Mouse (Mus musculus) limb, embryonic 10.5 days (tissue): ENCODE results near the gene Ccdc69. TPM values are rescaled to one million over a fixed set of nuclear protein-coding genes. Genes with fewer than 3 reads are reported as not detected.
"Not testable (repeated sequence)": the region's sequence is repeated elsewhere in the genome, so short reads cannot be mapped to it uniquely, and the experiment has no call there.

Source experiments
- DNase-seq: peaks from one replicate; pipeline ENCODE4 v3.0.0-alpha.2; 2017; ENCODE audit warnings: low spot score
- H3K27ac ChIP-seq: fragments of 300-500 bp; sonication (generic); 2 replicates; pipeline ENCODE4 v1.5.1; 2016; ENCODE audit warnings: mild to moderate bottlenecking
- H3K27me3 ChIP-seq: fragments of 300-500 bp; sonication (generic); 2 replicates; pipeline ENCODE4 v1.6.1; 2016; ENCODE audit warnings: low read depth, mild to moderate bottlenecking; ENCODE audit not compliant: poor library complexity, severe bottlenecking
- H3K36me3 ChIP-seq: fragments of 300-500 bp; sonication (generic); 2 replicates; pipeline ENCODE4 v1.6.1; 2016; ENCODE audit warnings: mild to moderate bottlenecking, moderate library complexity
- H3K4me1 ChIP-seq: fragments of 300-500 bp; sonication (generic); 2 replicates; pipeline ENCODE4 v1.6.1; 2016
- H3K4me3 ChIP-seq: fragments of 300-500 bp; sonication (generic); 2 replicates; pipeline ENCODE4 v1.5.1; 2016; ENCODE audit warnings: mild to moderate bottlenecking, moderate library complexity
- H3K9me3 ChIP-seq: fragments of 300-500 bp; sonication (generic); replicated peaks from 2 replicates; pipeline ENCODE4 v1.6.1; 2016; ENCODE audit warnings: mild to moderate bottlenecking
- WGBS: fragments of 180-500 bp; shearing (Covaris S2); methylation state at CpG from one replicate; pipeline ENCODE4 v1.1.7; 2016; 5-methylcytosine and 5-hydroxymethylcytosine counted together
- polyA plus RNA-seq: library from polyadenylated mRNA; unstranded; fragments of >200 nt; fragmentation: Nextera tagmentation; extraction: Ambion mirVana; gene quantifications from 2 replicates; pipeline ENCODE4 v1.2.1, GENCODE M21; 2016

Gene Ccdc69
- polyA plus RNA-seq, 1 experiment from 2014 or later: 0.61 TPM

- WGBS: 94% methylated on average over 1 of the region's 1 CpGs
- Histone ChIP-seq H3K27me3 (no peaks in the 10 kb centered on the region), H3K36me3 (no peaks in the 10 kb centered on the region), H3K4me1 (no peaks in the 10 kb centered on the region), H3K27ac (no peak overlapping the region), H3K4me3 (no peak overlapping the region), H3K9me3 (no peaks in the 10 kb centered on the region)
- no peak for DNase-seq
These were observed 28.7 kb upstream of the Ccdc69 start for GRCm38 (mm10) chr11:55106636-55107035.

- WGBS: 89% methylated on average over 4 of the region's 4 CpGs
- Histone ChIP-seq H3K4me3 (no peak overlapping the region), H3K4me1 (no peaks in the 10 kb centered on the region), H3K27me3 (no peaks in the 10 kb centered on the region), H3K27ac (no peak overlapping the region), H3K36me3 (no peaks in the 10 kb centered on the region), H3K9me3 (no peaks in the 10 kb centered on the region)
- no peak for DNase-seq
These were observed 27.5 kb upstream of the Ccdc69 start for GRCm38 (mm10) chr11:55105389-55105788.

- DNase-seq: no peak
- Histone ChIP-seq H3K4me1 (peaks cover 5% of the 10 kb centered on the region), H3K9me3 (no peaks in the 10 kb centered on the region), H3K4me3 (no peak overlapping the region), H3K27me3 (no peaks in the 10 kb centered on the region), H3K27ac (no peak overlapping the region), H3K36me3 (no peaks in the 10 kb centered on the region)
- WGBS: 91% methylated on average over 3 of the region's 3 CpGs
These were observed 25.3 kb upstream of the Ccdc69 start for GRCm38 (mm10) chr11:55103229-55103628.

GRCm38 (mm10) chr11:55102015-55102414 lies 24.1 kb upstream of the Ccdc69 start:
- 84% methylated on average over 3 of the region's 3 CpGs for WGBS
- H3K4me3 ChIP-seq: no peak overlapping the region
- no peaks in the 10 kb centered on the region for H3K9me3 ChIP-seq
- H3K27ac ChIP-seq: no peak overlapping the region
- H3K27me3 ChIP-seq: no peaks in the 10 kb centered on the region
- no peaks in the 10 kb centered on the region for H3K36me3 ChIP-seq
- peaks cover 9% of the 10 kb centered on the region for H3K4me1 ChIP-seq
- DNase-seq: no peak

- peaks cover 9% of the 10 kb centered on the region for H3K4me1 ChIP-seq
- no peaks in the 10 kb centered on the region for H3K27me3 ChIP-seq
- no peak overlapping the region for H3K27ac ChIP-seq
- no peaks in the 10 kb centered on the region for H3K36me3 ChIP-seq
- 67% methylated on average over 4 of the region's 4 CpGs for WGBS
- no peaks in the 10 kb centered on the region for H3K9me3 ChIP-seq
- DNase-seq: no peak
- no peak overlapping the region for H3K4me3 ChIP-seq
These were observed 21.9 kb upstream of the Ccdc69 start for GRCm38 (mm10) chr11:55099868-55100267.

GRCm38 (mm10) chr11:55099019-55099771 lies 21.3 kb upstream of the Ccdc69 start:
- DNase-seq: no peak
- H3K4me1 ChIP-seq: peaks cover 9% of the 10 kb centered on the region
- no peaks in the 10 kb centered on the region for H3K27me3 ChIP-seq
- no peak overlapping the region for H3K4me3 ChIP-seq
- no peaks in the 10 kb centered on the region for H3K9me3 ChIP-seq
- WGBS: 87% methylated on average over 8 of the region's 8 CpGs
- no peaks in the 10 kb centered on the region for H3K36me3 ChIP-seq
- no peak overlapping the region for H3K27ac ChIP-seq

GRCm38 (mm10) chr11:55098189-55098915 lies 20.4 kb upstream of the Ccdc69 start:
- Histone ChIP-seq H3K36me3 (no peaks in the 10 kb centered on the region), H3K4me1 (peaks cover 9% of the 10 kb centered on the region), H3K9me3 (no peaks in the 10 kb centered on the region), H3K4me3 (peak overlapping the region; percentile 59), H3K27ac (peak overlapping the region; percentile 66), H3K27me3 (no peaks in the 10 kb centered on the region)
- DNase-seq: no peak
- 17% methylated on average over 24 of the region's 24 CpGs for WGBS

- Histone ChIP-seq H3K4me3 (peak within 1 kb of the TSS; percentile 59), H3K36me3 (no peaks in the 10 kb centered on the region), H3K9me3 (no peaks in the 10 kb centered on the region), H3K4me1 (peaks cover 9% of the 10 kb centered on the region), H3K27ac (peak within 1 kb of the TSS; percentile 66), H3K27me3 (no peaks in the 10 kb centered on the region)
- DNase-seq: peak; percentile 96
- 2% methylated on average over 44 of the region's 45 CpGs for WGBS
These were observed 19.7 kb upstream of the Ccdc69 start, which contains the start of gene Gm2a for GRCm38 (mm10) chr11:55097463-55098188. Gene Gm2a (plus strand): TSS chr11:55098115.

- H3K9me3 ChIP-seq: no peaks in the 10 kb centered on the region
- 38% methylated on average over 11 of the region's 11 CpGs for WGBS
- DNase-seq: no peak
- peak overlapping the region; percentile 59 for H3K4me3 ChIP-seq
- H3K27ac ChIP-seq: no peak overlapping the region
- H3K27me3 ChIP-seq: no peaks in the 10 kb centered on the region
- no peaks in the 10 kb centered on the region for H3K36me3 ChIP-seq
- peaks cover 9% of the 10 kb centered on the region for H3K4me1 ChIP-seq
These were observed 19.0 kb upstream of the Ccdc69 start for GRCm38 (mm10) chr11:55096731-55097462.

- not testable (repeated sequence) for H3K4me3 ChIP-seq, H3K9me3 ChIP-seq, H3K27ac ChIP-seq, DNase-seq, H3K36me3 ChIP-seq, H3K27me3 ChIP-seq, H3K4me1 ChIP-seq
- WGBS: 85% methylated on average over 4 of the region's 4 CpGs
These were observed 18.4 kb upstream of the Ccdc69 start for GRCm38 (mm10) chr11:55096296-55096695.

GRCm38 (mm10) chr11:55093096-55093495 lies 15.2 kb upstream of the Ccdc69 start:
- 90% methylated on average over 7 of the region's 7 CpGs for WGBS
- no peak overlapping the region for H3K4me3 ChIP-seq
- H3K27me3 ChIP-seq: no peaks in the 10 kb centered on the region
- no peak for DNase-seq
- H3K9me3 ChIP-seq: no peaks in the 10 kb centered on the region
- H3K4me1 ChIP-seq: peaks cover 3% of the 10 kb centered on the region
- no peaks in the 10 kb centered on the region for H3K36me3 ChIP-seq
- no peak overlapping the region for H3K27ac ChIP-seq

- Histone ChIP-seq H3K27me3 (no peaks in the 10 kb centered on the region), H3K9me3 (no peaks in the 10 kb centered on the region), H3K4me3 (no peak overlapping the region), H3K27ac (no peak overlapping the region), H3K4me1 (no peaks in the 10 kb centered on the region), H3K36me3 (no peaks in the 10 kb centered on the region)
- 78% methylated on average over 2 of the region's 2 CpGs for WGBS
- DNase-seq: no peak
These were observed 12.0 kb upstream of the Ccdc69 start for GRCm38 (mm10) chr11:55089892-55090291.
